Mouse (Mus musculus): ENCODE results near the gene Gm20388. TPM values are rescaled to one million over a fixed set of nuclear protein-coding genes. Genes with fewer than 3 reads are reported as not detected.

Gene Gm20388
- polyA plus RNA-seq, 2 experiments = 8.5 TPM; not detected in 1

DNA sequence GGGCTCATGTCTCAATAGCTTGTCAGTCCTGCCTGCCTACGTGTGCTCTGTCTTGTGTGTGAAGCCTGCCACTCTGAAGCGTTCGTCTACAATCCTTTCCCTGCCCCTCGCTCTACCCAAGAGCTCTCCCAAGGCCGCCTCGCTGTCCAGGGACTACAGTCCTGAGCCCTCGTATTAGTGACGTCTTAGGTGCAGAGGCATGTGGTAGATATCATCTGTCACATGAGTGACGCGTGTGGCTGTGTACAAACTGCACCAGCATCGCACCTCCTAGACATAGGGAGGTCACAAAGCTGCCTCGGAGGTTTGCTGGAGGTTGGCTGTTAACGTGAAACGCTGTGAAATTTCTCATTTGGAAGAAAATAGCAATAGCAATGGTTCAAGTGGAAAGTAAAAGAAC is 1806.9 kb downstream of the Gm20388 start:
- Histone ChIP-seq H3K36me3 (replicated peaks; ENCODE audit: control insufficient read depth, insufficient read depth, low read depth) (no peaks in the 10 kb centered on the region), H3K4me2 (ENCODE audit: low read depth) (no peak overlapping the region), H3K4me3 (ENCODE audit: insufficient read depth in 1 of 2, low read depth in 2 of 2, low read length in 2 of 2) (no peak overlapping the region), H3K27me3 (ENCODE audit: control insufficient read depth, insufficient read depth, low read length) (no peaks in the 10 kb centered on the region; the same call in 1 of the 2 replicates), H3K9me3 (ENCODE audit: control insufficient read depth, low read length) (no peaks in the 10 kb centered on the region), H3K9ac (replicated peaks) (no peak overlapping the region), H3K4me1 (replicated peaks; ENCODE audit: control insufficient read depth in 2 of 2, insufficient read depth in 2 of 2, low read length in 1 of 2) (no peaks in the 10 kb centered on the region), H3K27ac (no peak overlapping the region)
- no peak for TF ChIP-seq EP300 (IDR thresholded peaks at IDR 0.05; ENCODE audit: low read depth)
- no peak for TF ChIP-seq CTCF (IDR thresholded peaks at IDR 0.05; ENCODE audit: low read depth)
- ATAC-seq (ENCODE audit: insufficient read depth) (no peak), DNase-seq (ENCODE audit: low read depth in 3 of 3, low spot score in 3 of 3) (no peak)
- WGBS (ENCODE audit: insufficient replicate concordance) = 43% methylated on average over 14 of the region's 14 CpGs

- Histone ChIP-seq H3K27me3 (ENCODE audit: control insufficient read depth, insufficient read depth, low read length) (no peaks in the 10 kb centered on the region; the same call in 1 of the 2 replicates), H3K4me2 (ENCODE audit: low read depth) (no peak overlapping the region)
- WGBS (ENCODE audit: insufficient replicate concordance) = 26% methylated on average over 12 of the region's 12 CpGs
Measured at GRCm38 (mm10) chr8:121717982-121718425, 1807.4 kb downstream of the Gm20388 start.

GRCm38 (mm10) chr8:121718925-121719324 is 1808.3 kb downstream of the Gm20388 start:
- TF ChIP-seq CTCF (IDR thresholded peaks at IDR 0.05; ENCODE audit: low read depth) (no peak), EP300 (IDR thresholded peaks at IDR 0.05; ENCODE audit: low read depth) (no peak)

More at GRCm38 (mm10) chr8:121717982-121718425, 1807.4 kb downstream of the Gm20388 start:
- H3K27ac ChIP-seq = no peak overlapping the region
- no peak overlapping the region for H3K4me3 ChIP-seq (ENCODE audit: insufficient read depth in 1 of 2, low read depth in 2 of 2, low read length in 2 of 2)
- TF ChIP-seq EP300 (IDR thresholded peaks at IDR 0.05; ENCODE audit: low read depth) (no peak), CTCF (IDR thresholded peaks at IDR 0.05; ENCODE audit: low read depth) (peak; percentile 76)
- DNase-seq (ENCODE audit: low read depth in 3 of 3, low spot score in 3 of 3) = peak in 2 of 3 experiments; percentile 9 to 19
- no peaks in the 10 kb centered on the region for H3K4me1 ChIP-seq (replicated peaks; ENCODE audit: control insufficient read depth in 2 of 2, insufficient read depth in 2 of 2, low read length in 1 of 2)
- H3K36me3 ChIP-seq (replicated peaks; ENCODE audit: control insufficient read depth, insufficient read depth, low read depth) = no peaks in the 10 kb centered on the region
- no peaks in the 10 kb centered on the region for H3K9me3 ChIP-seq (ENCODE audit: control insufficient read depth, low read length)
- no peak for ATAC-seq (ENCODE audit: insufficient read depth)
- H3K9ac ChIP-seq (replicated peaks) = no peak overlapping the region

DNA sequence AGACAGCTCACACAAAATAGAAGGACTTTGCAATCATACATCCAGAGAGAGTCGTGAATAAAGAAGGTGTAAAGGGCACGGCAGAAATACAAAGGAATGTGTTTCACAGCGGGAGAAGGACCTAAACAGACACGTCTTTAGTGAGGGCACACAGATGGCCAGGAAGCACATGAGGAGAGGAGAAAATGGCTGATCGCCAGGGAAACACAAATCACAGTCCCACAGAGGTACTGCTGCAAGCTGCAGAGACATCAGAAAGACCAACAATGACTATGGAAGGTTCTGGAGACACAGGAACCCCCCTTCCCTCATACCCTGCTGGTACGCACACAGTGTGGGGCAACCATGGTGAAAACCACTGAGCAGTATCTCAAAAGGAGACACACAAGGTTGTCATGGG is 1810.4 kb downstream of the Gm20388 start:
- Histone ChIP-seq H3K36me3 (replicated peaks; ENCODE audit: control insufficient read depth, insufficient read depth, low read depth) (no peaks in the 10 kb centered on the region), H3K27me3 (ENCODE audit: control insufficient read depth, insufficient read depth, low read length) (no peaks in the 10 kb centered on the region; the same call in 1 of the 2 replicates), H3K4me2 (ENCODE audit: low read depth) (no peak overlapping the region), H3K9ac (replicated peaks) (no peak overlapping the region), H3K27ac (no peak overlapping the region), H3K4me3 (ENCODE audit: insufficient read depth in 1 of 2, low read depth in 2 of 2, low read length in 2 of 2) (no peak overlapping the region), H3K4me1 (replicated peaks; ENCODE audit: control insufficient read depth in 2 of 2, insufficient read depth in 2 of 2, low read length in 1 of 2) (no peaks in the 10 kb centered on the region), H3K9me3 (ENCODE audit: control insufficient read depth, low read length) (no peaks in the 10 kb centered on the region)
- TF ChIP-seq EP300 (IDR thresholded peaks at IDR 0.05; ENCODE audit: low read depth) (no peak), CTCF (IDR thresholded peaks at IDR 0.05; ENCODE audit: low read depth) (no peak)
- ATAC-seq (ENCODE audit: insufficient read depth) (no peak), DNase-seq (ENCODE audit: low read depth in 3 of 3, low spot score in 3 of 3) (no peak)
- WGBS (ENCODE audit: insufficient replicate concordance) = 49% methylated on average over 6 of the region's 6 CpGs

More at GRCm38 (mm10) chr8:121718925-121719324, 1808.3 kb downstream of the Gm20388 start:
- no peaks in the 10 kb centered on the region for H3K4me1 ChIP-seq (replicated peaks; ENCODE audit: control insufficient read depth in 2 of 2, insufficient read depth in 2 of 2, low read length in 1 of 2)
- DNase-seq (ENCODE audit: low read depth in 3 of 3, low spot score in 3 of 3) = no peak
- 39% methylated on average over 6 of the region's 6 CpGs for WGBS (ENCODE audit: insufficient replicate concordance)
- no peaks in the 10 kb centered on the region for H3K36me3 ChIP-seq (replicated peaks; ENCODE audit: control insufficient read depth, insufficient read depth, low read depth)
- no peak overlapping the region for H3K4me2 ChIP-seq (ENCODE audit: low read depth)
- H3K27me3 ChIP-seq (ENCODE audit: control insufficient read depth, insufficient read depth, low read length) = no peaks in the 10 kb centered on the region; the same call in 1 of the 2 replicates
- H3K9ac ChIP-seq (replicated peaks) = no peak overlapping the region
- H3K27ac ChIP-seq = no peak overlapping the region
- H3K4me3 ChIP-seq (ENCODE audit: insufficient read depth in 1 of 2, low read depth in 2 of 2, low read length in 2 of 2) = no peak overlapping the region
- no peak for ATAC-seq (ENCODE audit: insufficient read depth)
- H3K9me3 ChIP-seq (ENCODE audit: control insufficient read depth, low read length) = no peaks in the 10 kb centered on the region

GRCm38 (mm10) chr8:121723846-121724245 is 1813.2 kb downstream of the Gm20388 start:
- 71% methylated on average over 12 of the region's 12 CpGs for WGBS (ENCODE audit: insufficient replicate concordance)

More at GRCm38 (mm10) chr8:121723846-121724245, 1813.2 kb downstream of the Gm20388 start:
- TF ChIP-seq CTCF (IDR thresholded peaks at IDR 0.05; ENCODE audit: low read depth) (no peak), EP300 (IDR thresholded peaks at IDR 0.05; ENCODE audit: low read depth) (no peak)
- Histone ChIP-seq H3K4me1 (replicated peaks; ENCODE audit: control insufficient read depth in 2 of 2, insufficient read depth in 2 of 2, low read length in 1 of 2) (no peaks in the 10 kb centered on the region), H3K27me3 (ENCODE audit: control insufficient read depth, insufficient read depth, low read length) (peaks cover 7% of the 10 kb centered on the region), H3K27ac (no peak overlapping the region), H3K4me2 (ENCODE audit: low read depth) (no peak overlapping the region), H3K36me3 (replicated peaks; ENCODE audit: control insufficient read depth, insufficient read depth, low read depth) (no peaks in the 10 kb centered on the region), H3K9me3 (ENCODE audit: control insufficient read depth, low read length) (no peaks in the 10 kb centered on the region), H3K4me3 (ENCODE audit: insufficient read depth in 1 of 2, low read depth in 2 of 2, low read length in 2 of 2) (no peak overlapping the region), H3K9ac (replicated peaks) (no peak overlapping the region)
- DNase-seq (ENCODE audit: low read depth in 3 of 3, low spot score in 3 of 3) (no peak), ATAC-seq (ENCODE audit: insufficient read depth) (no peak)

Measured in liver, embryonic 14.5 days (tissue).